Mouse (Mus musculus) kidney, postnatal 25 days (tissue): ENCODE data around the gene Ankfn1.

Source experiments
- DNase-seq, 2 experiments: peaks; one replicate each; pipeline ENCODE4 v3.0.0; 2021; ENCODE audit warnings: mixed read lengths in 2 of 2

The Ankfn1 gene

GRCm38 (mm10) chr11:89574269-89574838 lies 203.1 kb downstream of the Ankfn1 start:
- no peak for DNase-seq

GRCm38 (mm10) chr11:89569391-89570145 lies 207.9 kb downstream of the Ankfn1 start:
- peak; percentile 48 to 73 for DNase-seq

- no peak for DNase-seq
Measured at GRCm38 (mm10) chr11:89568246-89568645, 209.2 kb downstream of the Ankfn1 start.

- no peak for DNase-seq
Measured at GRCm38 (mm10) chr11:89551441-89551840, 226.0 kb downstream of the Ankfn1 start.

- DNase-seq, result no peak
Measured at GRCm38 (mm10) chr11:89550921-89551320, 226.5 kb downstream of the Ankfn1 start.

GRCm38 (mm10) chr11:89548786-89549185 lies 228.7 kb downstream of the Ankfn1 start:
- no peak for DNase-seq

DNA sequence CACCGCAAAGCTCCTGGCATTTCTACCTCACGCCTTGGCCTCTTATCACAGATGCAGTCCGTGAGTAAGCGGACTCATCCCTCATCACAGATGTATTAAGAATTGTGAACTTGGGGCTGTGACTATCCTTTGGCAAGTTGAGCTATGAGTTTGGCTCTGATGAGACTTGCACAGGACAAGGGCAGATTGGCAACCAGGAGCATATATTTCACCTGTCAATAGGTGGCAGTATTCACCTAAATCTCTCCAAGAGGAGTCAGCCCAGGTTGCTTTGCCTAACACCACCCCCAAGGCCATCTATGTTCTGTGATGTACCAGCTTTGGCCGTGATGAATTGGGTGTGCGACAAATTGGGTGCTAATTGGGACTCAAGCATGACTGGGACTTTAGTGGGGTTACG lies 231.3 kb downstream of the Ankfn1 start:
- peak in 1 of 2 experiments; percentile 34 for DNase-seq

DNA sequence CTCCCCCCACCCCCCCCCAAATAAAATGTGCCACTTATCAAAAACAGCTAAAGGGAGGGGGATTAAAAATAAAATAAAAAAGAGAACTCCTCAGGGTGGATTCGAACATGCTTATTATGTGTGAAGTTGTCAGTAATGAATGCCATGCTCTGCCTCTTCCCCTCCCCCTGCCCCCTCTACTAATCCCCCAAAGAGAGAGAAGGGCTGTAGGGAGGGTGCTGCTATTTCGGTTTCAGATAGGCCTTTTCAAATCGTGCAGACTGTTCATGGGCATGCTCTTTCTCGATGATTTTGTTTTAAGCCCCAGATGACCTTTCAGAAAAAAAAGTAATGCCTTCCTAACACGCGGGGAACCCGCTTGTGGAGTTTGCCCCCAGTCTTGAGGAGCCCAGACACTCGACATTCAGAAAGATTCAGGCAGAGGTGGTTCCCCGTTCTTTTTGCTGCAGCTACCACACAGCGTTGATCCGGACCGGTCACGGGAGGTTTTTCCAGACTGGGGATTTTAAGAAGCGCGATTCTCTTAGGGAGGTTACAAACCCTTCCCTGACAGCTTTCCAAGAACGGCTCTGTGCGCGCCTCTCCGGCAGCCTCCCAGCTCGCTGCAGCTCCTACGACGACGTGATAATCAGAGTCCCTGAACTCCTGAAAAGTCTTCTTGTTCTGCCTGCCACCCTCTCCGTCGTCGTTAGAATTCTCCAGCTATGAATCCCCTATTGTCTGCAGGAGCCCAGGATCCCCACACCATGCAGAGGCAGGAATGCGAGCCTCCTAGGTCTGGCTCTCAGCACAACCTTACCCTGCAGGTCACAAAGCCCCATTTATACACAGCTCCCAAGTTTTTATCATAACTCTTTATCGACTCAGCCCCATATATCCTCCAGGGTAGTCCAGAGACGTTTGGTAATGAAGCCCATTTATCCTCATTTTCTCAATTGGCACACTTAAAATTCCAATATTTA lies 232.3 kb downstream of the Ankfn1 start:
- no peak for DNase-seq

DNA sequence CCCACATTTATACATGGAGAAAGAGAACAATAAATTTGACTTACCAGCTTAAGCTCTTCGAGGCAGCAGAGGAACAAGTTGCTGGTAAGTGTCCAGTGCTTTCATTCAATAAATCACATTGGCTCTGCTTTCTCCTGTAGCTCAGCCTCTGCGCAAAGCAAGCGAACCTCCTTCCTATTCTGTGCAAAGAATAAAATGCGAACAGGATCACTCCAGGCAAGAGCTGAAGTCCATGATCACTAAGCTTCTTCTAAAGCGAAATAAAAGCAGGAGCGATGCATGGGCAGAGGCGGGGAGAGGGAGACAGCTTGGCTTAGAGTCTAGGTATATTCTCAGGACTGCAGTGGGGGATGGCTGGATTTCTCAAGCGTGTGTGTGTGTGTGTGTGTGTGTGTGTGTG lies 239.1 kb downstream of the Ankfn1 start:
- DNase-seq, result no peak

GRCm38 (mm10) chr11:89527800-89528430 lies 249.5 kb downstream of the Ankfn1 start:
- DNase-seq, result no peak

GRCm38 (mm10) chr11:89515501-89515901 lies 262.0 kb downstream of the Ankfn1 start:
- no peak for DNase-seq

DNA sequence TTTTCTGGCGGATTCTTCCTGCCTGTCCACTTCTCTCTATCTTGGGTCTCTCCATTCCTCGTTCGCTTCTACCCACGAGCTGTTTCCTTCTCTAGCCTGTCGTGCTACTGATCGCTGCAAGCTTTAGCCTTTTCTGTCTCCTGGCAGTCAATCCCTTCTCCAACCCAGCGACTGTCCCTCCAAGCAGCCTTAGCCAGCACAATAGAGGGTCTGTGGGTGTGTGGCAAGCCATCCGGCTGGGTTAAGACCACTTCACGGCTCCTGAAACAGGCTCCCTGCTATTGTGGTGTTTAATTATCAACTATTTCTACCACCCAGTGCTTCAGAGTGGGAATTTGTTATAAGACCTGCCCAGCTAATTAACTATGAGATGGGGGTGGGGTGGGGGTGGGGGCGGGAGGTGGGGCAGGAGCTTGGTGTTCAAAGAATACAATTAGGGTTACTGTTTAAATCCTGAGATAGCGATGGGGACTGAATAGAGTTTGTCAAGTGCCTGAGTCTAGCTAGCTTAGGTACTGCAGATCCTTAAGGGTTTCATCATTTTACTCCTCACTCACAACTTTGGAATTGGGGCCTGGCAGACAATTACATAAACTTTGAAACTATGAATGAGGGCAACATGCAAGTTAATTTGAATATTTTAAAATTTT lies 268.7 kb downstream of the Ankfn1 start:
- DNase-seq, result no peak

DNA sequence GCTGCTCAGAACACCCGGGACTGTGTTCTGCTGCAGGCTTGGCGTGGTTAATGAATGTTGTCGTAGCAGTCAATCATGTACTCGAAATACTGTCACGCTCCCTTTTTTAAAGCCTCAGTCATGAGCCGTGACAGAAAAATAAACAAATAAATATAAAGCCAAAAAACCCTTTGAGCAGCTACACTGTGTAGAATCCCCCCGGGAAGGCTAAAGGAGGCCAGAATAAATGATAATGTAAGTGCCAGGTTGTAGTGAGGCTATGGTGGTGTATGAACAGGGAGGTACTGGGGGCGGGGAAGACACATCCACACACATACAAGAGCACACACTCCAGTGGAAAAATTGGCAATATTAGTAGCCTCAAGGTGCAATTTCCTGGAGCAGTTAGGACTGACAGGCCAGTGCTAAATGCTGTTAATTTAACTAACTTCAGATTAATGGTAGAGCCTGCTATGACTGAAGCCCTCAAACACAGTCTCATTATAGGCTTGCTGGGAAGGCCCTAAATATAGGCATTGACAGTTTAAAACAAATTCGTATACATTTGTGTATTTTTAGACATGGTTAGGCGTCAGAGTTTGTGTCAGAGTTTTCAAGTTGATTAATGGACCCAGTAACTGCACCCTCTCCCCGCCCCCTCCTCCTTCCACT lies 270.7 kb downstream of the Ankfn1 start:
- DNase-seq, result no peak

DNA sequence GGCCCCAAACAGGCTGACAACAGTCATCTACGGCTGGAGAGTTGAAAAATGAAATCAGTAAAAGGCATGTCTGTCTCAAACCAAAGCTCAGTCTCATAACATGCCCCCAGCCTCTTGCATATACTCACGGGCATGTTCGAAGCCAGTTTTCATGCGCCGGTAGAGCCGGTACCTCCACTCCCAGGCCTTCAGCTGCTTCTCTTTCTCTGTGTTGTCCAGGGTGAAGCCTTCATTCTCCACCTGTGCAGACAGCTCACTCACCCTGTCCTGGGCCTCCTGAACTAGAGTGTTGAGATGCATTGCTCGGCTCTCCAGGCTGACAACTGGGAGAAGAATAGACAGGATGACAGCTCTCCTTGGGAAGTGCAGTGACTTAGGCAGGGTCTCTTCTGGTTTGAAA lies 272.4 kb downstream of the Ankfn1 start:
- no peak for DNase-seq

DNA sequence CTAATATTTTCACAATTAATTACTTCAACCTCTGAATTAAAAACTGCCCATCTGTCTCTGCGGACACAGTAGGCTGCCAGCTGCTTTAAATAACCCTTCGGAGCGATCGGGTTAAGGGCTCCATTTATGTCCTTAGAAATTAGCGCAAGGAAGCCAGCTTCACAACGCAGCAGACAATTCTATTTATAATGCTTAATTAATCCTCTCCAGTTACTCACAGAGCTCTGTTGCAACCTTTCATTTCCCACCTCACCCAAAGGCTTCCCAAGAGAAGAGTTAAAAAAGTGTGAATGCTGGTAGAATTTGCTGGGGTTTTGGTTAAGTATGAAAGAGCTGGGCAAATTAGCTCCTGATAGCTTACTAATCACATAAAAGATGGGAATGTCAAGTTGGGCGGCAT lies 275.7 kb downstream of the Ankfn1 start:
- DNase-seq, result no peak

DNA sequence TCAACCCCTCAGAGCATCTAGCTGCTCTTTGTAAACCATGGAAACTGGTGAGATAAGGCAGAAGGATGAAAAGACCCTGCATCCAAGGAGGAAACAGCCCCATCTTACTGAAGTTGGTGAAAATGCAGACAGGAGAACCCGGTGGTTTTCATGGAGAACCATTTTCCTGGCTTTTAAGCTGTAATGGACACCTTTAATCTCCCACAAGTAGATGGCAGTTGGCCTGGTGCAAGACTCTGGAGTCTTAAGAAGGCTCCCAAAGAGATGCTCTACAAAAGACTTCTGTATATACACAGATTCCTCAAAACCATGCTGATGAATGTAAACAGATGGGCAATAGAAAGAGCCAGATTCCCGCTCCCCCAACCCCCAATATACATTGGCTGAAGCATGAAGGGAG lies 276.5 kb downstream of the Ankfn1 start:
- DNase-seq, result no peak

DNA sequence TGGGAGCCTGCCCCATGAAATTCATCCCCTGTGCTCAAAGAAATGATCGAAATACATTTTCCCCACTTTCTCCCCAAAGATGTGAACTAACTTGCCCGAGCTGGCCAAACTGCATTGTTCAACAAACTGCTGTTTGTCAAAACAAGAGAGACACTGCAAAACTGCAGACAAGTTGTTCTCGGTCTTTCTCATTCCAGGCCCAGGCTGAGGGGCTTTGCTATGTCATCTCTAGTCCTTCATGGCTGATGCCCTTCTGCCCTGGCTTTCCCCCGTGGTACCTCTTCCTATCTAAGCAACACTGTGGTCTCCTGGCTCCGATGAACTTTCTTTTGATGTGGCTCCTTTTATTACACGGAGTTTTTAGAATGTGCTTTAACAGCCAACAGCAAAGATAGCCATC lies 296.4 kb downstream of the Ankfn1 start:
- no peak for DNase-seq

DNA sequence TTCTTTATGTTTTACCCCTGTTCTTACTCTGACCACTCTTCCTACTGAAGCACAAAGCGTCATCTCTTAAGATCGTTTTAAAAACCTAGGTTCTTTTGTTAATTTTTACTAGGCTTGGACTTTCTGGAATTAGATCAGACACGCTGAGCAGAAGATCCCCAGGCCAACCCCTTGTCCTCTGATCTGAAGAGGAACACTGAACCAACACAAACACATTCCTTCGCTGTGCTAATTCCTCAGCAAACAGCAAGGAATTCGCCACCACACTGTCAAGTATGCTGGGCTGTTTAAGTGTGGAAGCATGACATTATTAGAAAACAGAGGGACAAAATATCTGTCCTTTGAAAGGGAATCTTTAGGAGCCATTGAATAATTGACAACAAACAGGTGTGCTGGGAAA lies 300.5 kb downstream of the Ankfn1 start:
- peak in 1 of 2 experiments; percentile 9 for DNase-seq

- no peak for DNase-seq
Measured at GRCm38 (mm10) chr11:89476047-89476446, 301.4 kb downstream of the Ankfn1 start.

DNA sequence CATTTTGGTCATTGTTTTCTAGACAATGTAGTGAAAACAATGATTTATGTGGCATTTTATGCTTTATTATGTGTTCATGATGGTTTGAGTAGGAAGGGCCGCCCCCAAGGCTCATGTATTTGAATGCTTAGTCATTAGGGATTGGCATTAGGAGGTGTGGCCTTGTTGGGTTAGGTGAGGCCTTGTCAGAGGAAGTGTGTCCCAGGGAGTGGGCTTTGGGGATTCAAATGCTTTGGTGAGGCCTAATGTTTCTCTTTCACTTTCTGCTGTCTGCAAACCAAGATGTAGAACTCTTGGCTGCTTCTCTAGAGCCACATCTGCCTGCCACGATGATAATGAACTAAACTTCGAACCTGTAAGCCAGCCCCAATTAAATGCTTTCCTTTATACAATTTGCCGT lies 304.6 kb downstream of the Ankfn1 start:
- no peak for DNase-seq

- no peak for DNase-seq
Measured at GRCm38 (mm10) chr11:89465381-89465780, 312.1 kb downstream of the Ankfn1 start.

GRCm38 (mm10) chr11:89462216-89462615 lies 315.2 kb downstream of the Ankfn1 start:
- DNase-seq, result no peak
